Mouse (Mus musculus): ENCODE data around the gene Erbb2.

The Erbb2 gene

GRCm38 (mm10) chr11:98426592-98426991 is 14.3 kb downstream of the Erbb2 start:
- no peak for DNase-seq

GRCm38 (mm10) chr11:98428436-98428835 is 16.2 kb downstream of the Erbb2 start:
- no peak for DNase-seq

GRCm38 (mm10) chr11:98431743-98432502 is 19.7 kb downstream of the Erbb2 start:
- no peak for DNase-seq

GRCm38 (mm10) chr11:98435723-98436122 is 23.5 kb downstream of the Erbb2 start:
- no peak for DNase-seq

- no peak for DNase-seq
Observed at GRCm38 (mm10) chr11:98437441-98437840, 25.2 kb downstream of the Erbb2 start.

- DNase-seq, result peak; percentile 96
Observed at GRCm38 (mm10) chr11:98438331-98439158, 26.3 kb downstream of the Erbb2 start, which contains the start of gene Mien1. Gene Mien1 (minus strand): TSS chr11:98438991.

- no peak for DNase-seq
Observed at GRCm38 (mm10) chr11:98443688-98444087, 31.4 kb downstream of the Erbb2 start.

GRCm38 (mm10) chr11:98445238-98445637 is 33.0 kb downstream of the Erbb2 start:
- no peak for DNase-seq

- no peak for DNase-seq
Observed at GRCm38 (mm10) chr11:98445679-98446078, 33.4 kb downstream of the Erbb2 start.

- DNase-seq, result no peak
Observed at GRCm38 (mm10) chr11:98446213-98446561, 33.9 kb downstream of the Erbb2 start, which contains the start of gene Grb7. Gene Grb7 (plus strand): TSS chr11:98446394.

- no peak for DNase-seq
Observed at GRCm38 (mm10) chr11:98446562-98447474, 34.5 kb downstream of the Erbb2 start.

GRCm38 (mm10) chr11:98447475-98447834 is 35.2 kb downstream of the Erbb2 start:
- no peak for DNase-seq

GRCm38 (mm10) chr11:98448191-98448790 is 36.0 kb downstream of the Erbb2 start:
- DNase-seq, result no peak

GRCm38 (mm10) chr11:98449419-98449818 is 37.1 kb downstream of the Erbb2 start:
- DNase-seq, result no peak

- no peak for DNase-seq
Observed at GRCm38 (mm10) chr11:98449921-98450771, 37.9 kb downstream of the Erbb2 start.

- no peak for DNase-seq
Observed at GRCm38 (mm10) chr11:98455484-98455883, 43.2 kb downstream of the Erbb2 start.

- no peak for DNase-seq
Observed at GRCm38 (mm10) chr11:98456545-98456944, 44.3 kb downstream of the Erbb2 start.

- DNase-seq, result no peak
Observed at GRCm38 (mm10) chr11:98456945-98457344, 44.7 kb downstream of the Erbb2 start.

- DNase-seq, result peak; percentile 99
Observed at GRCm38 (mm10) chr11:98457367-98458120, 45.3 kb downstream of the Erbb2 start.

- no peak for DNase-seq
Observed at GRCm38 (mm10) chr11:98458121-98458990, 46.1 kb downstream of the Erbb2 start.

Data from thymus, postnatal 25 days (tissue).